Mouse (Mus musculus): ENCODE results near the gene Ifngr1.

The Ifngr1 gene

GRCm38 (mm10) chr10:19657426-19657825 lies 65.7 kb downstream of the Ifngr1 start:
- DNase-seq (ENCODE audit: low spot score): no peak

Data from T-cell, adult 2 months (primary cell).